Mouse (Mus musculus) kidney, postnatal 25 days (tissue): Measurements from ENCODE around the gene Gm8165.
"Not testable (repeated sequence)": the region's sequence is repeated elsewhere in the genome, so short reads cannot be mapped to it uniquely, and the experiment has no call there.

Experiments
- DNase-seq, 2 experiments: peaks; one replicate each; pipeline ENCODE4 v3.0.0; 2021; ENCODE audit warnings: mixed read lengths in 2 of 2

The Gm8165 gene

GRCm38 (mm10) chr14:43677099-43677498 is at the start of gene Gm8165:
TSS of gene Gm8165 (minus strand) at chr14:43677199.
- not testable (repeated sequence) for DNase-seq

- DNase-seq = not testable (repeated sequence)
These were observed 20.6 kb upstream of the Gm8165 start, which contains the start of gene Gm7324 for GRCm38 (mm10) chr14:43697621-43698020. TSS of gene Gm7324 (plus strand) at chr14:43697828.
